ENCODE assay signal across 25 mouse cellular contexts in genomic region chr1:157503071-157503470, GRCm38 (mm10).
"Had no signal": no experiment of that assay in that cellular context is flagged by ENCODE, and none has a peak within 500 bp of the region (broad histone marks: within the 10 kb centered on the region; RNA-seq: fewer than 3 reads in every experiment).

No protein-coding gene starts in this region.

- DNase-seq: forebrain, postnatal 0 days; gastrocnemius, postnatal 14 days; gastrocnemius, postnatal 36 days; heart, adult 18-20 months; heart, postnatal 14 days; heart, postnatal 36 days; kidney, adult 11 months; kidney, adult 8-10 months; kidney, postnatal 10 days; kidney, postnatal 25 days; layer of hippocampus, adult 9-11 months; layer of hippocampus, postnatal 36 days; left cerebral cortex, postnatal 4 days; liver, embryonic 13.5 days had no signal

- H3K4me2 ChIP-seq: heart, embryonic 11.5 days; heart, embryonic 13.5 days; heart, embryonic 15.5 days; hindbrain, embryonic 13.5 days; hindbrain, embryonic 15.5 days; kidney, embryonic 15.5 days; limb, embryonic 13.5 days; limb, embryonic 15.5 days; liver, embryonic 13.5 days; liver, embryonic 15.5 days had no signal

- H3K27me3 ChIP-seq: heart, embryonic 13.5 days; heart, embryonic 15.5 days; hindbrain, embryonic 15.5 days; kidney, embryonic 15.5 days; limb, embryonic 13.5 days; limb, embryonic 15.5 days; liver, embryonic 13.5 days; liver, embryonic 15.5 days had no signal

- H3K4me1 ChIP-seq: heart, embryonic 13.5 days; heart, embryonic 15.5 days; liver, embryonic 13.5 days; liver, embryonic 15.5 days had no signal

- H3K9me3 ChIP-seq: heart, embryonic 15.5 days; hindbrain, embryonic 13.5 days; hindbrain, embryonic 15.5 days; kidney, embryonic 15.5 days; limb, embryonic 13.5 days; limb, embryonic 15.5 days; liver, embryonic 13.5 days; liver, embryonic 15.5 days had no signal

- H3K4me3 ChIP-seq: heart, embryonic 13.5 days; heart, embryonic 15.5 days; hindbrain, embryonic 13.5 days; hindbrain, embryonic 15.5 days; kidney, embryonic 15.5 days; limb, embryonic 13.5 days; limb, embryonic 15.5 days; liver, embryonic 13.5 days; liver, embryonic 15.5 days had no signal

- H3K36me3 ChIP-seq: heart, embryonic 13.5 days; heart, embryonic 15.5 days; hindbrain, embryonic 13.5 days; hindbrain, embryonic 15.5 days; kidney, embryonic 15.5 days; limb, embryonic 13.5 days; limb, embryonic 15.5 days; liver, embryonic 13.5 days; liver, embryonic 15.5 days had no signal

- H3K9ac ChIP-seq: forebrain, postnatal 0 days; heart, embryonic 13.5 days; heart, embryonic 15.5 days; hindbrain, embryonic 13.5 days; hindbrain, embryonic 15.5 days; kidney, embryonic 15.5 days; limb, embryonic 13.5 days; limb, embryonic 15.5 days; liver, embryonic 13.5 days; liver, embryonic 15.5 days had no signal

- H3K27ac ChIP-seq: heart, embryonic 13.5 days; heart, embryonic 15.5 days; hindbrain, embryonic 13.5 days; hindbrain, embryonic 15.5 days; hindbrain, postnatal 0 days; kidney, embryonic 15.5 days; limb, embryonic 13.5 days; limb, embryonic 15.5 days; liver, embryonic 13.5 days; liver, embryonic 15.5 days had no signal

- ATAC-seq: forebrain, postnatal 0 days; hindbrain, postnatal 0 days; intestine, embryonic 16.5 days had no signal
